Mouse (Mus musculus) right cerebral cortex, postnatal 10 days (tissue): Measurements from ENCODE around the gene Cope.

Source experiments
- DNase-seq, 2 experiments: peaks; one replicate each; pipeline ENCODE4 v3.0.0; 2021; ENCODE audit warnings: low spot score in 2 of 2

The Cope gene

GRCm38 (mm10) chr8:70302358-70302890, at the start of gene Cope, which contains the start of gene Ddx49:
TSS of gene Cope (plus strand) at chr8:70302518.
TSS of gene Ddx49 (minus strand) at chr8:70302489.
- DNase-seq: peak; percentile 97 to 98

- no peak for DNase-seq
Observed at GRCm38 (mm10) chr8:70254628-70255027, 47.7 kb upstream of the Cope start.

GRCm38 (mm10) chr8:70257456-70257855, 44.9 kb upstream of the Cope start:
- no peak for DNase-seq

GRCm38 (mm10) chr8:70258600-70258999, 43.7 kb upstream of the Cope start:
- no peak for DNase-seq

- DNase-seq: no peak
Observed at GRCm38 (mm10) chr8:70259043-70259442, 43.3 kb upstream of the Cope start.

- DNase-seq: no peak
Observed at GRCm38 (mm10) chr8:70267674-70268073, 34.6 kb upstream of the Cope start.

- no peak for DNase-seq
Observed at GRCm38 (mm10) chr8:70268311-70268710, 34.0 kb upstream of the Cope start.

- DNase-seq: peak; percentile 63 to 76
Observed at GRCm38 (mm10) chr8:70268799-70269565, 33.3 kb upstream of the Cope start.

- no peak for DNase-seq
Observed at GRCm38 (mm10) chr8:70272949-70273348, 29.4 kb upstream of the Cope start.

GRCm38 (mm10) chr8:70274350-70274749, 28.0 kb upstream of the Cope start:
- DNase-seq: no peak

- DNase-seq: no peak
Observed at GRCm38 (mm10) chr8:70276476-70276875, 25.8 kb upstream of the Cope start.

- DNase-seq: no peak
Observed at GRCm38 (mm10) chr8:70278175-70278574, 24.1 kb upstream of the Cope start.

GRCm38 (mm10) chr8:70279266-70279665, 23.1 kb upstream of the Cope start:
- DNase-seq: no peak

- no peak for DNase-seq
Observed at GRCm38 (mm10) chr8:70281001-70281400, 21.3 kb upstream of the Cope start.

- peak; percentile 85 to 86 for DNase-seq
Observed at GRCm38 (mm10) chr8:70282603-70283135, 19.6 kb upstream of the Cope start, which contains the start of gene Homer3. TSS of gene Homer3 (plus strand) at chr8:70282827.

GRCm38 (mm10) chr8:70283136-70284077, 18.9 kb upstream of the Cope start:
- DNase-seq: no peak

- DNase-seq: no peak
Observed at GRCm38 (mm10) chr8:70284421-70284820, 17.9 kb upstream of the Cope start.

- no peak for DNase-seq
Observed at GRCm38 (mm10) chr8:70285304-70285703, 17.0 kb upstream of the Cope start.

GRCm38 (mm10) chr8:70286737-70287136, 15.6 kb upstream of the Cope start:
- no peak for DNase-seq

GRCm38 (mm10) chr8:70293988-70294405, 8.3 kb upstream of the Cope start:
- no peak for DNase-seq

GRCm38 (mm10) chr8:70300881-70301280, 1.4 kb upstream of the Cope start:
- no peak for DNase-seq

GRCm38 (mm10) chr8:70302901-70303300, 583 bp downstream of the Cope start:
- no peak for DNase-seq
